Mouse (Mus musculus): ENCODE results near the gene Plch1.

Plch1 gene

GRCm38 (mm10) chr3:63899309-63899695 is at the start of gene Plch1:
Plch1 (minus strand) TSS chr3:63899472.
- ChIA-PET CTCF (no interaction called here), POLR2A (interaction anchor here in 3 of 4 experiments (0.5 to 3.0 kb wide), 15 partner anchors 9 to 77 kb away, joined by 3 to 15 read pairs (median 6); partner anchors contain the start of genes E130311K13Rik (in 2 of the 3), Gmps (in 1 of the 3) and Slc33a1 (in 1 of the 3))

- ChIA-PET POLR2A (no interaction called here), CTCF (no interaction called here)
Observed at GRCm38 (mm10) chr3:63941204-63941850, 42.1 kb upstream of the Plch1 start.

GRCm38 (mm10) chr3:63938928-63939327 is 39.7 kb upstream of the Plch1 start:
- ChIA-PET POLR2A (no interaction called here), CTCF (interaction anchor here in 1 of 4 experiments (0.5 kb wide), 1 partner anchor 904 kb away, joined by 3 read pairs; no protein-coding TSS in a partner anchor)

GRCm38 (mm10) chr3:63928878-63929859 is 29.9 kb upstream of the Plch1 start, which contains the start of gene E130311K13Rik:
E130311K13Rik (minus strand) TSS chr3:63929472.
- ChIA-PET POLR2A (interaction anchor here in 3 of 4 experiments (0.5 to 4.4 kb wide), 13 partner anchors 14 to 667 kb away, joined by 3 to 15 read pairs (median 4); partner anchors contain the start of genes Plch1 (in 2 of the 3), Gmps (in 1 of the 3) and Slc33a1 (in 1 of the 3)), CTCF (interaction anchor here (0.5 to 1.6 kb wide), 7 partner anchors 9 to 647 kb away, joined by 3 to 9 read pairs (median 4); no protein-coding TSS in a partner anchor)

GRCm38 (mm10) chr3:63919634-63920033 is 20.4 kb upstream of the Plch1 start:
- ChIA-PET POLR2A (no interaction called here), CTCF (interaction anchor here (0.6 to 1.4 kb wide), 14 partner anchors 8 to 364 kb away, joined by 3 to 9 read pairs (median 3); partner anchors contain the start of gene E130311K13Rik (in 1 of the 4))

GRCm38 (mm10) chr3:63910301-63910700 is 11.0 kb upstream of the Plch1 start:
- ChIA-PET CTCF (interaction anchor here in 1 of 4 experiments (0.6 kb wide), 1 partner anchor 8 kb away, joined by 4 read pairs; no protein-coding TSS in a partner anchor), POLR2A (interaction anchor here in 2 of 4 experiments (0.6 to 1.5 kb wide), 3 partner anchors 11 to 13 kb away, joined by 3 to 6 read pairs (median 6); partner anchors contain the start of gene Plch1 (in 2 of the 2))

GRCm38 (mm10) chr3:63905241-63905640 is 6.0 kb upstream of the Plch1 start:
- CTCF ChIA-PET = interaction anchor here in 1 of 4 experiments (1.4 kb wide), 1 partner anchor 15 kb away, joined by 3 read pairs; no protein-coding TSS in a partner anchor
- POLR2A ChIA-PET = interaction anchor here in 1 of 4 experiments (0.6 kb wide), 1 partner anchor 294 kb away, joined by 4 read pairs; no protein-coding TSS in a partner anchor

- ChIA-PET POLR2A (no interaction called here), CTCF (interaction anchor here in 1 of 4 experiments (0.6 kb wide), 1 partner anchor 25 kb away, joined by 3 read pairs; the partner anchor contains the start of gene E130311K13Rik)
Observed at GRCm38 (mm10) chr3:63904157-63904556, 4.9 kb upstream of the Plch1 start.

- POLR2A ChIA-PET = interaction anchor here in 3 of 4 experiments (0.7 to 3.0 kb wide), 5 partner anchors 11 to 31 kb away, joined by 4 to 15 read pairs (median 6); partner anchors contain the start of gene E130311K13Rik (in 2 of the 3)
- CTCF ChIA-PET = no interaction called here
Observed at GRCm38 (mm10) chr3:63900021-63900571, 824 bp upstream of the Plch1 start.

GRCm38 (mm10) chr3:63898581-63899308 is 527 bp downstream of the Plch1 start:
- POLR2A ChIA-PET = interaction anchor here in 3 of 4 experiments (0.6 to 3.0 kb wide), 18 partner anchors 8 to 574 kb away, joined by 3 to 15 read pairs (median 4); partner anchors contain the start of genes E130311K13Rik (in 2 of the 3), Gmps (in 2 of the 3) and Slc33a1 (in 1 of the 3)

GRCm38 (mm10) chr3:63897177-63897576 is 2.1 kb downstream of the Plch1 start:
- ChIA-PET CTCF (no interaction called here), POLR2A (interaction anchor here in 1 of 4 experiments (1.0 kb wide), 1 partner anchor 13 kb away, joined by 3 read pairs; no protein-coding TSS in a partner anchor)

More at GRCm38 (mm10) chr3:63898581-63899308, 527 bp downstream of the Plch1 start:
- CTCF ChIA-PET = interaction anchor here in 2 of 4 experiments (1.0 to 1.1 kb wide), 2 partner anchors 18 to 29 kb away, joined by 3 to 5 read pairs; no protein-coding TSS in a partner anchor

- ChIA-PET CTCF (no interaction called here), POLR2A (no interaction called here)
Observed at GRCm38 (mm10) chr3:63896303-63896702, 3.0 kb downstream of the Plch1 start.

- ChIA-PET POLR2A (interaction anchor here in 1 of 4 experiments (0.6 kb wide), 1 partner anchor 17 kb away, joined by 5 read pairs; no protein-coding TSS in a partner anchor), CTCF (interaction anchor here in 1 of 4 experiments (0.6 kb wide), 1 partner anchor 598 kb away, joined by 3 read pairs; no protein-coding TSS in a partner anchor)
Observed at GRCm38 (mm10) chr3:63895786-63896185, 3.5 kb downstream of the Plch1 start.

GRCm38 (mm10) chr3:63893677-63894076 is 5.6 kb downstream of the Plch1 start:
- POLR2A ChIA-PET = no interaction called here
- CTCF ChIA-PET = no interaction called here

GRCm38 (mm10) chr3:63892154-63892553 is 7.1 kb downstream of the Plch1 start:
- ChIA-PET POLR2A (no interaction called here), CTCF (no interaction called here)

- POLR2A ChIA-PET = no interaction called here
Observed at GRCm38 (mm10) chr3:63881065-63881464, 18.2 kb downstream of the Plch1 start.

GRCm38 (mm10) chr3:63878995-63879666 is 20.1 kb downstream of the Plch1 start:
- ChIA-PET CTCF (interaction anchor here in 1 of 4 experiments (1.5 kb wide), 1 partner anchor 41 kb away, joined by 3 read pairs; no protein-coding TSS in a partner anchor), POLR2A (interaction anchor here in 1 of 4 experiments (0.6 kb wide), 1 partner anchor 113 kb away, joined by 3 read pairs; no protein-coding TSS in a partner anchor)

More at GRCm38 (mm10) chr3:63881065-63881464, 18.2 kb downstream of the Plch1 start:
- CTCF ChIA-PET = no interaction called here

Measured in embryonic stem cell, embryonic (primary cell).